Mouse (Mus musculus) kidney, adult 2 months (tissue): ENCODE results near the gene 1700017N19Rik.

Experiments used
- CTCF ChIP-seq: fragments of 200-500 bp; conservative IDR thresholded peaks from 2 replicates; pipeline ENCODE4 v1.5.1; 2011; ENCODE audit warnings: low read depth, mild to moderate bottlenecking, control low read depth, low read length, moderate library complexity, mixed read lengths; ENCODE audit not compliant: insufficient read depth, insufficient read length
- POLR2A ChIP-seq: fragments of 200-500 bp; IDR thresholded peaks from one replicate; pipeline ENCODE4 v1.6.1; 2011; ENCODE audit warnings: low read depth, low read length, control low read depth

DNA sequence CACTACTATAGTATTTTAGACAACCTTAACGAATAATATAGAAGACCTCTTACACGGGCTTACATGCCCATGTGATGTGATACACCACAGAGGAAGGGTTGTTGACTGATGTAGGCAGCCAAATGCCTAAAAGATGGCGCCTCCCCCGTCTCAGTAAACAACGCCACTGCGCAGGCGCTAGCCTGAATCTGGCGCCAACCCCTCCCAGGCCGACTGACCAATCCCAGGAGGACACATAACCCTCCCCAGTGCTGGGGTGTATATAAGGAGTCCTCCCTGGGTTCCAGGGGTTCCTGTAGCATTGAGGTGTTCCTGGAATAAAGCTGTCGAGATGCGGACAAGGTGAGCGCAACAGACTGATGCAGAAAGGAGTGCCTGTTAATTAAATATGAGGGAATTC is 29.8 kb downstream of the 1700017N19Rik start:
- TF ChIP-seq CTCF (no peak), POLR2A (no peak)
